Mouse (Mus musculus): ENCODE data around the gene Bmi1. TPM values are rescaled to one million over a fixed set of nuclear protein-coding genes. Genes with fewer than 3 reads are reported as not detected.

Gene Bmi1
- 53.8 and 66.8 TPM in 2 replicates for total RNA-seq (2017)

DNA sequence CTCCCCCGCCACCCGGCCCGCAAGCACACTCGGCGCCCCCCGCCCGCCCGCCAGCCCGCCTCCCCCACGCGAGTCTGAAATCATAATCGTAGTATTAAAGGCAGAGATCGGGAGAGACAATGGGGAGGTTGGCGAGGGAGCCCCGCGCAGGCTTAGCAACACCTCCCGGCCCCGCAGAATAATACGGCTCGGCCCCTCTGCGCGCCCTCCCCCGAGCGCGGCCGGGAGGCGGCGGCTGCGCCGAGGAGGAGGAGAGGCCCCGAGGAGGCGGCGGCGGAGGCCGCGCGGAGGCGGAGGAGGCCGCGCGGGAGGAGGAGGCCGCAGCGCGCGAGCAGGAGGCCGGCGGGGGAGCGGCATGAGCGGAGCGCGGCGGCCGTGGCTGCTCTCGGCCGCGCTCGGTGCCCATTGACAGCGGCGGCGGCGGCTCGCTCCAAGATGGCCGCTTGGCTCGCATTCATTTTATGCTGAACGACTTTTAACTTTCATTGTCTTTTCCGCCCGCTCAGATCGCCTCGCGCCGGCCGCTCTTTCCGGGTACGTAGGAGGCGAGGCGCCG, at the start of gene Bmi1:
TSS of gene Bmi1 (plus strand) at position 83 of the 556 bp plus-strand sequence.
- 0 out of 4 replicates have a peak, but pooled peaks of 1 of the 2 experiments have one; percentile 6 for ATAC-seq (replicated peaks in 1 of 2; ENCODE audit: insufficient read depth in 1 of 2, low FRiP score in 2 of 2, low TSS enrichment in 1 of 2, low read depth in 1 of 2, poor library complexity in 2 of 2, severe bottlenecking in 2 of 2)

DNA sequence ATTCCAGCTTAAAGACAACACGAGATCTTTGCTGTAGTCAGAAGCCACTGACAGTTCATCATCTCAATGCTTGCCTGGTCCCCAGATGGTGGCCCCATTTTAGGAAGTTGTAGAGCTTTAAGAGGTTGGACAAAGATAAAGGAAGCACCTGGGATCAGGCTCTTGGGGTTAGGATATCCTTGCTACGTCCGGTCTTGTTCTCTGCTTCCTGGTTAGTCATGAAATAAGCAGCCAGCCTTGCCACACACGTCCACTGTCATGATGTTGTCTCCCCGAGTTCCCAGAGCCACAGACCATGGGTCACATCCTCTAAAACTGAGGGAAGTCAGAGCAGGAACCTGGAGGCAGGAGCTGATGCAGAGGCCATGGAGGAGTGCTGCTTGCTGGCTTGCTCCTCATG, 46.3 kb upstream of the Bmi1 start:
- ATAC-seq (replicated peaks in 1 of 2; ENCODE audit: insufficient read depth in 1 of 2, low FRiP score in 2 of 2, low TSS enrichment in 1 of 2, low read depth in 1 of 2, poor library complexity in 2 of 2, severe bottlenecking in 2 of 2) = peak; percentile 42 to 66

DNA sequence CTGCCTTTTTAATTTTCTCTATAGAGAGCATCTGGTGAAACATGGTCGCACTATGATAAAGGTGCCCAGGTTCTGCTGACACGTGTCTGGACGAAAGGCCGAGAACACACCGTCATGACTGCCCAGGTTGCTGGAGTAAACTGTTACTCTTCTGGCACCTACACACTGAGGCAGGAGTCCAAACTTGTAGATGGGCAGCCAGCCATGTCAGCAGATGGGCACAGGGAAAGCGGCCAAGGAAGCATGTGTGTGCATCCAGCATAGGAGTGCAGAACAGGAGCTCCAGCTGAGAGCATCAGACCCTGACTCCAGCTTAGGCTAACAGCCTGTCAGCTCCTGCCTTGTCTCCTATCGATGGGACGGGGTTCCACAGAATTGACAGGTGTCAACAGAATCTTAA, 41.8 kb upstream of the Bmi1 start:
- ATAC-seq (replicated peaks in 1 of 2; ENCODE audit: insufficient read depth in 1 of 2, low FRiP score in 2 of 2, low TSS enrichment in 1 of 2, low read depth in 1 of 2, poor library complexity in 2 of 2, severe bottlenecking in 2 of 2) = no peak

DNA sequence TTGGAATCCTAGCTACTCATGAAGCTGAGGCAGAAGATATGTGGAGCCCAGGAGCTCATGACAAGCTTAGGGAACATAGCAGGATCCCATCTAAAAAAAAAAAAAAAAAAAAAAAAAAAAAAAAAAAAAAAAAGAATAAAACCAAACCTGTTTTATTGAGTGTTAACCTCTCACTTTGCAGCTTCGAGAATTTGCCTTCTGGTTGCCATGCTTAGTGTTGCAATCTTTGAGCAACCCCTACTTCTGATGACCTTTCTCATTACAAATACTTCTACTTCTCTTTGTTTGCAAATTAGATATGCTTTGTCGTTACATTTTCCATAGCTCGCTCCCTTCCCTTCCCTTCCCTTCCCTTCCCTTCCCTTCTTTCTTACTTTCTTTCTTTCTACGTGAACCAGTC, 28.3 kb upstream of the Bmi1 start:
- no peak for ATAC-seq (replicated peaks in 1 of 2; ENCODE audit: insufficient read depth in 1 of 2, low FRiP score in 2 of 2, low TSS enrichment in 1 of 2, low read depth in 1 of 2, poor library complexity in 2 of 2, severe bottlenecking in 2 of 2)

DNA sequence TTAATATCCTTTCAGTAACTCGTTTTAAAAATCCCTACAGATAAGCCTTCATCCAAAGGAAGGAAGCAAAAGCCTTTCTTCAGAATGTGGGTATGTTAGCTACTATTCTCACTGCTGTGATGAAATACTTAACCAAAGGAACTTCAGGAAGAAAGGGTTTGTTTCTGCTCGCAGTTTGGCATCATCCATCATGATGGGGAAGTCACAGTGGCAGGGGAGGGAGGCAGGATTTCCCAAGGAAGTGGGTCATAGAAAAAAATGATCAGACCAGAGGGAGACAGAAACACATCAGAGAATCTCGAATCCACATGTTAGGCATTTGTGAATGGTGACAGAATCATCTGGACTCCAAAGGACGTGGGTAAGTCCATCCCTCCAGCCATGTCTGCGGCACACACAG, 22.0 kb upstream of the Bmi1 start:
- ATAC-seq (replicated peaks in 1 of 2; ENCODE audit: insufficient read depth in 1 of 2, low FRiP score in 2 of 2, low TSS enrichment in 1 of 2, low read depth in 1 of 2, poor library complexity in 2 of 2, severe bottlenecking in 2 of 2) = peak; percentile 74 to 75

DNA sequence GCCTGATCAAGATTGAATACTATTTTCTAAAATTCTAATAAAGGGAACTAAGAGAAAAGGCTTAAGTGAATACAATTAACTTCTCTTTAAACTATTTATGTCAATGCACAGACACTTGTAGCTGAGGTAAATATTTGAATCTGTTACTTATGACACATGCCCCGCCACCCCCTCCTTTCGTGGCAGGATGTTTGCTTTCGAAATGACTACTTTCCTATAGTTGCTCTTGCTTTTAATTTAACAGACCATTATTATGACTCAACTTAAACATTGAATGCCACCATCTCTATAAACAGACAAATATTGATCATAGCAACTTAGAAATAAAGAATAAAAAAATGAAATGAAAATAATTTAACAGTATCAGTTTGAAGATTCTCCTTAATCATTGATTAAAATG, 12.8 kb upstream of the Bmi1 start:
- ATAC-seq (replicated peaks in 1 of 2; ENCODE audit: insufficient read depth in 1 of 2, low FRiP score in 2 of 2, low TSS enrichment in 1 of 2, low read depth in 1 of 2, poor library complexity in 2 of 2, severe bottlenecking in 2 of 2) = no peak

DNA sequence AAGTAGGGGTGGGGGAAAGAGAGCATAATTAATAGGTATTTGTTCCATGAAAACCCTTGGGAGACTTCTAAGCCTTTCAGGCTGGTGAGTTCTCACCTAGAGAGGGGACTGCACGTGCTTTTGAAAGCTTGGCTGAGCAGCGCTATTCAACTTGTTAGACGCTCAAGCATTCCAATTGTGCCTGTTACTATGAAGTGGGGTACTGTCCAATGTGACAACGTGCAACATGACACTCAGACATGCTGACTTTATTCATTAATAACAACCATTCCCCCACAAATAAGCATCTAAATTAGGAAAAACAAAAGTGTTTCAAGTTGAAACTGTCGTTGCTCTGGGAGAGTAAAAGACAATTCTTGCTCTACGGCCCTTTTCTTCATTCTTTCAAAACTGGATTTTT, 5.8 kb upstream of the Bmi1 start:
- no peak for ATAC-seq (replicated peaks in 1 of 2; ENCODE audit: insufficient read depth in 1 of 2, low FRiP score in 2 of 2, low TSS enrichment in 1 of 2, low read depth in 1 of 2, poor library complexity in 2 of 2, severe bottlenecking in 2 of 2)

DNA sequence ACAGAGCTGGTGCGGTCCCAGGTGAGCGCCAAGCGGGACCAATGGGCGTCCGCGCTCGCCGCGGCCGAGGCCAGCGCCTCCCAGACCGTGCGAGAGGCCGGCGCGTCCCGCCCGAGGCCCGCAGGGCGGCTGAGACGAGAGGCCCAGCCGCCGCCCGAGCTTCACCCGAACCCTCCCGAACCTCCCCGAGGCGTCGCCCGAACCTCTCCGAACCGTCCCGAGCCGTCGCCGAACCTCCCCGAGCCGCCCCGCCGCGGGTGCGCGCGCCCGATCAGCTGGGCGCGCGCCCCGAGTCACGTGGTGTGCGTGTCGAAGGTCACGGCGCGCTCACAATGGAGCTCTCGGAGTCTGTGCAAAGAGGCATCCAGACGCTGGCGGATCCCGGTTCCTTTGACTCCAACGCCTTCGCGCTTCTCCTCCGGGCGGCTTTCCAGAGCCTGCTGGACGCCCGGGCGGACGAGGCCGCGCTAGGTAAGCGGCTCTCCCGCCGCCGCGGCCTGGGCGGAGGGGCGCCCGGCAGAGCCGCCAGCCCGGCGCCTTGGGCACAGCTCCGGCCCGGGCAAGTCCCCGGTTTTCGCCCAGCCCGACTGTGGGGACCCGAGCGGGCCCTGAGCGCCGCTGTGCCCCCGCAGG, 4.6 kb upstream of the Bmi1 start, which contains the start of gene Commd3:
TSS of gene Commd3 (plus strand) at position 252 of the 633 bp plus-strand sequence.
- ATAC-seq (replicated peaks in 1 of 2; ENCODE audit: insufficient read depth in 1 of 2, low FRiP score in 2 of 2, low TSS enrichment in 1 of 2, low read depth in 1 of 2, poor library complexity in 2 of 2, severe bottlenecking in 2 of 2) = peak; percentile 84 to 85

DNA sequence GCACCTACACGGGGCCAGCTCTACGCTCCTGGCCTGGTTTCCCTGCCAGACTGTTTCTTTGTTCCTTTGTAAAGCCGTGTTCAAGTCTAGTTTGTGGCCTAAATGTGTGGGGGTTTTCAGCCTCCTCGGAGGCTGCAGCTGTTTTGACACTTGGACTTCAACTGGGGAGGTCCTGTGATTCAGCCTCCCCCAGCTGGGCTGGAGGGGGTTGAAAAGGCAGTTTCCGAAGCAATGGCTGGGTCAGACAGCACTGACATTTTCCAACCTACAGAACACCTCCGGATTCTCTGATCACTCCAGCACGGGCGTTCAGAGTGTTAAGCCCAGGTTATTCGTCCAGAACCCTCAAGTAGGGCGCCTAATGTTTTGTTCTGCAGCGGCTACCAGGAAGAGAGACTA, 4.1 kb upstream of the Bmi1 start:
- 0 out of 4 replicates have a peak, but pooled peaks of 1 of the 2 experiments have one; percentile 4 for ATAC-seq (replicated peaks in 1 of 2; ENCODE audit: insufficient read depth in 1 of 2, low FRiP score in 2 of 2, low TSS enrichment in 1 of 2, low read depth in 1 of 2, poor library complexity in 2 of 2, severe bottlenecking in 2 of 2)

DNA sequence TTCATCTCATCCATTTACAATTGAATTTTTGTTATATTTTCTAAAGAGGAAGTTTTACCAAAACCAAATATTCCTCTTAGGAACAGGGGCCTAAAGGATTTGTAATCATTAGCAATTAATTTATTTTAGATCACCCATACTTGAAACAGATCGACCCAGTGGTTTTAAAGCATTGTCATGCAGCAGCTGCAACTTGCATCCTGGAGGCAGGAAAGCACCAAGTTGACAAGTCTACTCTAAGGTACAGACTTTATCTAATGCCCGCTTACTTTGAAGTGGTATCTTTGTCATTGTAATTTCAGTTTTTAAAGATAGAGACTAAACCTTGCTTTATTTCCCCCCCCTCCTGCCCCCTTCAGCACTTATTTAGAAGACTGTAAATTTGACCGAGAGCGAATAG, 3.1 kb upstream of the Bmi1 start:
- ATAC-seq (replicated peaks in 1 of 2; ENCODE audit: insufficient read depth in 1 of 2, low FRiP score in 2 of 2, low TSS enrichment in 1 of 2, low read depth in 1 of 2, poor library complexity in 2 of 2, severe bottlenecking in 2 of 2) = no peak

DNA sequence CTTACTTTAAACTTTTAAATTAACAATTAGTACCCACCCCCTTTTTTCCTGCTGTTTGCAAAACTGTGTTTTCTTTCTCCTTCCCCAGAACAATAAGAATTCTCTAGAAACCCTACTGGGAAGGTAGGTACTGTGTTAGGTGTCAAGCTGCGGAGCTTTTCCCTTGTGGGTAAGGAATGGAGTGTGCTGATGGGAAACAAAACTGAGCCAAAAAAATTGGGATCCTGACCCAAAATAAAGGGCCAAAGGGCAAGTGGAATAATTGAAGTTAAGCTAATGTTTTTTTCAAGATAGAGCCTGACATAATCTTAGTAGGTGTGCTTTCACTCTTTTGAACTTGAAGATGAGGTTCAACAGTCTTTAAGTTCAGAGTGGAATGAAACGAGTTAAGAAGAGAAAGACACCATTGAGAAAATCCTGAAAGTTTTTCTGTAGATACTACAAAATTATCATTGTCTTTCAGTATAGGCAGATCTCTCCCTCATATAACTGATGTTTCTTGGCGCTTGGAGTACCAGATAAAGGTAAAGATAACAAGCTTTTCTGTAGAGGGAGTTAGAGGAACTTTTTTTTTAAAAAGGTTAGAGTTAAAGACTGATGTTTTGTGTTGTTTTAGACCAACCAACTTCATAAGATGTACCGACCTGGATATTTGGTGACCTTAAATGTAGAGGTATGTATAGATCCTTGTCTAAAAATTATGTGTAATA, 2.5 kb upstream of the Bmi1 start:
- ATAC-seq (replicated peaks in 1 of 2; ENCODE audit: insufficient read depth in 1 of 2, low FRiP score in 2 of 2, low TSS enrichment in 1 of 2, low read depth in 1 of 2, poor library complexity in 2 of 2, severe bottlenecking in 2 of 2) = no peak

DNA sequence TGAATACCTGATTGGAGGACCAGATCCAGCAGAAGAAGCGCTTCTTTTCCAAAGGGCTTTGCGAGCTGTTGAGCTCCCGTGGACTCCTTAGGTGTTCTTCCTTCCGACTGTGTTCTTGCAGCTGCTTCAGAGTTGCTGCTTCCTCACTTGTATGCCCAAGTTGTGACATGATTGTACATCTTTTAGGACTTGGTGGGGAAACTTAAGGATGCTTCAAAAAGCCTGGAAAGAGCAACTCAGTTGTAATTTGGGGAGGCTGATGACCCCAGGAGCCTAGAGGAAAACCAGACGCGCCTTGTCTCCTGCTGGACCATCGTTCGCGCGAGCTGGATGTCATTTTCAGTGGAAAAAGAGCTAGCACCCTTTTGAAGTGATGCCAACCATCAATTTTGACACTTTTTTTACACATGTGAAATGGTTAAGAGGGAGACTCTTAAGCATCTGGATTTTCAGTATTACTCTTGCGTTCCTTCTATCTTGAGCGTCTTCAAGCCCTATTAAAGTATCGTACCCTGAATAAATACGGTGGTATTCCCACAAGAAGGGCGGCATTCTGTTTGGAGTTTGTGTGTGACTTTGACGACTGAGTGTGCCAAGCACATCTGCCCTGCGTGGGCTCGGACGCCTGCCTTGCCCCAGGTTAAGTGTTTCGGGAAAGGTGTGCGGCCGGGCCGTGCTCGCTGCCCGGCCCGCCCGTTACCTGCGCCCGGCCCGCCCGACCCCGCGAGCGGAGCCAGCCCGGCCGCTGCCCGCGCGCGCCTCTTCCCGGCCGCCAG, 949 bp upstream of the Bmi1 start:
- ATAC-seq (replicated peaks in 1 of 2; ENCODE audit: insufficient read depth in 1 of 2, low FRiP score in 2 of 2, low TSS enrichment in 1 of 2, low read depth in 1 of 2, poor library complexity in 2 of 2, severe bottlenecking in 2 of 2) = no peak

DNA sequence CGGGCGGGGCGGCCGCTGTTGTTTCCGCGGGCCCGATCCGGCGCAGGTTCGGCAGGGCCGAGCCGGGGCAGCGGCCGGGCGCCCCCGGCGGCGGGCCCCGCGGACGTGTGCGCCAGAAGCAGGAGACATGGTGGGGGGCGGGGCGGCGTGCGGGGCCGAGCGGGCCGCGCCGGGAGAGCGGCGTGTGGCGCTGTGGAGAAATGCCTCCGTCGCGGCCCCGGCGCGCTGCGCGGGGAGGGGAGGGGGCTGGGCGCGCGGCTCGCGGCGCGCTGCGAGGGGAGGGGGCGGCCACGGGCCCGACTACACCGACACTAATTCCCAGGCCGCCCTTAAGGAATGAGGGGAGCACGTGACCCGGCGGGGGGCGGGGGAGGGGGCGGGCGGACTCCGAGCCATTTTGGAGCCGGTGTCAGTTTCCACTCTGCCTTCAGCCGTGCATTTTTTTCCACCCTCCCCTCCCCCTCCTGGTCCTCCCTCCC, 322 bp upstream of the Bmi1 start:
- 0 out of 4 replicates have a peak, but pooled peaks of 1 of the 2 experiments have one; percentile 8 for ATAC-seq (replicated peaks in 1 of 2; ENCODE audit: insufficient read depth in 1 of 2, low FRiP score in 2 of 2, low TSS enrichment in 1 of 2, low read depth in 1 of 2, poor library complexity in 2 of 2, severe bottlenecking in 2 of 2)

DNA sequence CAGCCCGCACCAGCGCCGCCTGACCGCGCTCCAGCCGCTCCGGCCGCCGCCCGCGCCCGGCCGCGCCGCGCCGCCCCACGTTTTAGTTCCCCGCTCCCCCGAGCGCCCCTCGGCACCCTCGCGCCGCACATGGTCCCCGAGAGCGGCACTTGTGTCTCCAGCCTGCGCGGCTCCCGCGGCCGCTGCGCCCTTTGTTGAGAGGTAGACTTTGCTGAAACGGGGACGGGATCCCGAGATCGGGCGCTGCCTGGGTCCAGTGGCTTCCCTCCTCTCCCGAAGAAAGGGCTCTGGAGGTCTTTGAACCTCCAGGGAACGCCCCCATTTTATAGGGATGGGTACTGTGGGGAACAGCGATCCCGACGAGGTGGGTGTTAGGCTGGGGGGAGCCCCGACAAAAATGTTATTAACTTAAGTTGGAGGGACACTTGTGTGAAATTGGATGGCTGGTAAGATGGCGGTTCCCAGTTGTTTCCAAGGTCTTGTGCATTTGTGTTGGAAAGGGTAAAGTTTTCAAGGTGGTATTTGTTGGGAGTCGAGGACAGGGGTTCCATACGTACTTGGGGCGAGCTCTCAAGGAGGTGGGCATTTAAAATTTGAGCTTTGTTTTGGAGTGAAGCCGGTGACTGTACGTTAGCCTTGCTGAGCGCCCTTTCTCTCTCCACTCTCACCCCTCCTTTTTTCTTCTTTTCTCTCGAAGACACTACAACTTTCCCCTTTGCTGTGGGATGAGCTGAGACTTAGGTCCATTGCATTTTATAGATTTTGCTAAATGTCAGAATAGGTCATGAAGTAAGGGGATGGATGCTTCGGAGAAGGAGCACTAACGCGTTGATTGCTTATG, 1.0 kb downstream of the Bmi1 start:
- ATAC-seq (replicated peaks in 1 of 2; ENCODE audit: insufficient read depth in 1 of 2, low FRiP score in 2 of 2, low TSS enrichment in 1 of 2, low read depth in 1 of 2, poor library complexity in 2 of 2, severe bottlenecking in 2 of 2) = 0 out of 4 replicates have a peak, but pooled peaks of 1 of the 2 experiments have one; percentile 8

DNA sequence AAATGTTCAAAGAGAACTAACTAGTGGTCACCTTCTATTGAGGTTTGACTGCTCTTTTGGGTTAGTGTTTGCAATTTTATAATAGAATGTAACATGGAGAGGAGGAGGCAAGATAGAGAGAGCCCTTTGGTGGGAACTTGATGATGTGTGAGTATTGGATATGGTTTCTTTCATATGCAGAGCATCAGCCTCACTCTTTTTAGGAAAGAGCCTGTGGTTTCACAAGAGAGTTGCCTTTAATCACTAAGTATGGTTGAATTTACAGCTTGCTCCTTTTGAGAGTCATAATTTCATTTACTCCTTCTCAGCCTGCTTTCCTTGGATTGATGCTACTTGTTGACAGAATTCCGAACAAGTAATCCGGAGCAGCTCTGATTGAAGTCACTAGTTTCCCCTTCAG, 2.9 kb downstream of the Bmi1 start:
- no peak for ATAC-seq (replicated peaks in 1 of 2; ENCODE audit: insufficient read depth in 1 of 2, low FRiP score in 2 of 2, low TSS enrichment in 1 of 2, low read depth in 1 of 2, poor library complexity in 2 of 2, severe bottlenecking in 2 of 2)

DNA sequence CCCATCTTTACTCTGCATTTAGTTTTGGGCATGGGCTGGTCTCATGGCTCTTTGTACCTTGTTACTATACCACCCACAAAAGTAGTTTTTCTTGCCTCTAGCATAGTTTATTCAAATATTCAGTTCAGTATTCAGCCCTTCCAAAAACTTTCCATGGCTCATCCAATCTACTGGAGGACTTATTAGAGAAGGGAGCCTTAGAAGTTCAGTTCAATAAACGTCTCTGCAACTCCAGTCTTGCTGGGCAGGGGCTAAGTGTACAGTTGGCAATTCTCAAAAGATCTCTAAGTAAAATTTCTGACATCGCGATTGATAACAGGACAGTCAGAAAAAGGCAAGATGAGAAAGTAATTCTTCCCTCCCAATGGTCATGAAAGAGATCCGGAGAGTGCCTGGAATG, 3.7 kb downstream of the Bmi1 start:
- ATAC-seq (replicated peaks in 1 of 2; ENCODE audit: insufficient read depth in 1 of 2, low FRiP score in 2 of 2, low TSS enrichment in 1 of 2, low read depth in 1 of 2, poor library complexity in 2 of 2, severe bottlenecking in 2 of 2) = no peak

DNA sequence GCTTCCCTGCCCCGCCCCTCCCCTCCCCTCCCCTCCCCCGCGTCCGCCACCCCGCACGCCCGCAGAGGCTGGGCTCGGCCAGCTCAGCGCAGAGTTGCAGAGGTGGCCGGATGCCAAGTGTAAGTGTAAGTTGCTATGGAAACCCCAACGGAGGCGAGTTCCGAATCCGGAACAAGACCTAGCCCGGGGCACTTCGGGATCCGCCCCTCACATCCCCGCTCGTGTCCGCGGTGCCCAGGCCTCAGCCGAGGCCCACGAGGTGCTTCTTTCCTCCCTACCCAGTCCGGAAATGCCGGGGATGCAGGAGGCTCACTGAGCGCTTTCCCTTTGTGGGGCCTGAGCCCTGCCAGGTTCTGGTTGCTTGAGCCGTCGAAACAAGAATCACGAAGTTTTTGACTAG, 4.1 kb downstream of the Bmi1 start:
- peak; percentile 58 to 73 for ATAC-seq (replicated peaks in 1 of 2; ENCODE audit: insufficient read depth in 1 of 2, low FRiP score in 2 of 2, low TSS enrichment in 1 of 2, low read depth in 1 of 2, poor library complexity in 2 of 2, severe bottlenecking in 2 of 2)

Measured in hematopoietic stem cell, adult 5-6 weeks (primary cell).